Mouse (Mus musculus): Measurements from ENCODE around the gene Acta1.

GRCm38 (mm10) chr8:123896366-123896761 lies 1.8 kb upstream of the Acta1 start:
- TF ChIP-seq EP300 (IDR thresholded peaks at IDR 0.05; ENCODE audit: low read depth): no peak
- TF ChIP-seq CTCF (IDR thresholded peaks at IDR 0.05; ENCODE audit: low read depth): no peak

Measured in heart, postnatal 0 days (tissue).